Mouse (Mus musculus): ENCODE measurements around the gene Ints6l. TPM values are rescaled to one million over a fixed set of nuclear protein-coding genes. Genes with fewer than 3 reads are reported as not detected.

Ints6l gene
- total and polyA plus RNA-seq, 3 experiments: 6.3 to 178 (median 143) TPM

- Histone ChIP-seq H3K27me3 (ENCODE audit: insufficient read depth, low read length) (no peaks in the 10 kb centered on the region), H3K9me3 (replicated peaks) (no peaks in the 10 kb centered on the region), H3K4me3 (ENCODE audit: low read depth, low read length) (no peak overlapping the region), H3K4me1 (ENCODE audit: insufficient read depth, low read depth, low read length) (peaks cover 55% of the 10 kb centered on the region), H3K36me3 (replicated peaks) (peaks cover 24% of the 10 kb centered on the region)
- ATAC-seq (ENCODE audit: extremely low read depth, insufficient number of reproducible peaks, low FRiP score, poor library complexity, severe bottlenecking) (no peak), DNase-seq (ENCODE audit: low spot score) (no peak)
- TF ChIP-seq GATA2 (IDR thresholded peaks at IDR 0.05; ENCODE audit: borderline replicate concordance, low read depth, low read length): no peak
- no peak for TF ChIP-seq CTCF (IDR thresholded peaks at IDR 0.05; ENCODE audit: low read depth, low read length)
- no peak for TF ChIP-seq GATA1 (IDR thresholded peaks at IDR 0.05; ENCODE audit: borderline replicate concordance, low read length)
Observed at GRCm38 (mm10) chrX:56462020-56462933, 7.6 kb downstream of the Ints6l start.

GRCm38 (mm10) chrX:56464906-56465305, 10.2 kb downstream of the Ints6l start:
- ATAC-seq (ENCODE audit: extremely low read depth, insufficient number of reproducible peaks, low FRiP score, poor library complexity, severe bottlenecking): peak; percentile 96
- no peaks in the 10 kb centered on the region for H3K27me3 ChIP-seq (ENCODE audit: insufficient read depth, low read length)
- H3K36me3 ChIP-seq (replicated peaks): peaks cover 36% of the 10 kb centered on the region
- TF ChIP-seq TAL1 (conservative IDR thresholded peaks at IDR 0.05; ENCODE audit: low read depth, low read length): peak; percentile 58; the same call in 1 of the 2 replicates
- TF ChIP-seq GATA2 (IDR thresholded peaks at IDR 0.05; ENCODE audit: borderline replicate concordance, low read depth, low read length): no peak
- H3K4me3 ChIP-seq (ENCODE audit: low read depth, low read length): no peak overlapping the region
- no peaks in the 10 kb centered on the region for H3K9me3 ChIP-seq (replicated peaks)
- peaks cover 62% of the 10 kb centered on the region for H3K4me1 ChIP-seq (ENCODE audit: insufficient read depth, low read depth, low read length)
- DNase-seq (ENCODE audit: low spot score): no peak

DNA sequence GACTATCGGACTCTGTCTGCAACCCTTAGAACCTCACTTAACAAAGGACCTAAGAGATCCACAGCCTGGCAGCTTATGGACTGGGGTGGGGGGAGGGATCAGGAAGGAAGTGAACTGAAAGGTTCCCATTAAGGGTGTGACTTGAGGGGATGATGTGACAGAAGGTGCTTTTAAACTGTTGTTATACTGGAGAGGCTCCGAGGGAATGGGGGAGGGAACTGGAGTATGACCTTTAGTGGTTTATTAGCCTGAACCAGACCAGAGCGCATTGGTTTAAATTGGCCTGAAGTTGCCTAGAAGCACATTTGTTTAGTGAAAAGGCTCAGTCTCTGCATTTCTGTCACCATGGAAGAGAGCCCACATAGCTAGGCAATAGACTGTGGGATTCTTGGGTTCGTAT, 13.0 kb downstream of the Ints6l start:
- no peak for TF ChIP-seq CTCF (IDR thresholded peaks at IDR 0.05; ENCODE audit: low read depth, low read length)
- TF ChIP-seq GATA1 (IDR thresholded peaks at IDR 0.05; ENCODE audit: borderline replicate concordance, low read length): no peak
- TF ChIP-seq GATA2 (IDR thresholded peaks at IDR 0.05; ENCODE audit: borderline replicate concordance, low read depth, low read length): no peak
- TF ChIP-seq TAL1 (conservative IDR thresholded peaks at IDR 0.05; ENCODE audit: low read depth, low read length): no peak
- no peak for TF ChIP-seq POLR2AphosphoS5 (IDR thresholded peaks at IDR 0.05; ENCODE audit: insufficient replicate concordance, low read depth, low read length)
- peaks cover 40% of the 10 kb centered on the region for H3K4me1 ChIP-seq (ENCODE audit: insufficient read depth, low read depth, low read length)
- H3K27me3 ChIP-seq (ENCODE audit: insufficient read depth, low read length): no peaks in the 10 kb centered on the region
- no peak for DNase-seq (ENCODE audit: low spot score)
- peaks cover 38% of the 10 kb centered on the region for H3K36me3 ChIP-seq (replicated peaks)
- no peak overlapping the region for H3K4me3 ChIP-seq (ENCODE audit: low read depth, low read length)
- no peak for ATAC-seq (ENCODE audit: extremely low read depth, insufficient number of reproducible peaks, low FRiP score, poor library complexity, severe bottlenecking)
- H3K9me3 ChIP-seq (replicated peaks): no peaks in the 10 kb centered on the region

DNA sequence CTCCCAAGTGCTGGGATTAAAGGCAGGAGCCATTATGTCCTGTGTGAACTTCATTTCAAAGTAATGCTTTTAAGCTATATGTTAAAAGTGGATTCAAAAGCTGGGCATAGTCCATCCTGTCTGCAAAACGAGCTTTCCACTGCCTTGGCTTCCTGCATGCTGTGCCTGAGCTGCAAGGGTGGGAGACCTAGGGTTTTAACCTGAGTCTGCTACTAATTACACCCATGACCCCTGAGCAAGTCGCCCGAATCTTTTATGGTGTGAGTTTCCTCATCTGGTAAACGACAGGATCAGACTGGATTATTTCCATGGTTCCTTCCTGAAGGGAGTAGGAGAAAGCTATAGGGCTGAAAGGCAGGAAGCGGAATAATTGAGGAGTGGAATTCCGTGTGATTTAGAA, 13.8 kb downstream of the Ints6l start:
- H3K9me3 ChIP-seq (replicated peaks): no peaks in the 10 kb centered on the region
- no peak for DNase-seq (ENCODE audit: low spot score)
- H3K36me3 ChIP-seq (replicated peaks): peaks cover 37% of the 10 kb centered on the region
- TF ChIP-seq TAL1 (conservative IDR thresholded peaks at IDR 0.05; ENCODE audit: low read depth, low read length): no peak
- TF ChIP-seq GATA1 (IDR thresholded peaks at IDR 0.05; ENCODE audit: borderline replicate concordance, low read length): no peak
- TF ChIP-seq GATA2 (IDR thresholded peaks at IDR 0.05; ENCODE audit: borderline replicate concordance, low read depth, low read length): no peak
- TF ChIP-seq POLR2AphosphoS5 (IDR thresholded peaks at IDR 0.05; ENCODE audit: insufficient replicate concordance, low read depth, low read length): no peak
- no peak for TF ChIP-seq CTCF (IDR thresholded peaks at IDR 0.05; ENCODE audit: low read depth, low read length)
- ATAC-seq (ENCODE audit: extremely low read depth, insufficient number of reproducible peaks, low FRiP score, poor library complexity, severe bottlenecking): no peak
- H3K4me3 ChIP-seq (ENCODE audit: low read depth, low read length): no peak overlapping the region
- no peaks in the 10 kb centered on the region for H3K27me3 ChIP-seq (ENCODE audit: insufficient read depth, low read length)
- H3K4me1 ChIP-seq (ENCODE audit: insufficient read depth, low read depth, low read length): peaks cover 35% of the 10 kb centered on the region

GRCm38 (mm10) chrX:56474035-56474434, 19.4 kb downstream of the Ints6l start:
- no peaks in the 10 kb centered on the region for H3K9me3 ChIP-seq (replicated peaks)
- no peaks in the 10 kb centered on the region for H3K4me1 ChIP-seq (ENCODE audit: insufficient read depth, low read depth, low read length)
- peaks cover 24% of the 10 kb centered on the region for H3K36me3 ChIP-seq (replicated peaks)
- no peaks in the 10 kb centered on the region for H3K27me3 ChIP-seq (ENCODE audit: insufficient read depth, low read length)
- DNase-seq (ENCODE audit: low spot score): no peak
- ATAC-seq (ENCODE audit: extremely low read depth, insufficient number of reproducible peaks, low FRiP score, poor library complexity, severe bottlenecking): no peak
- H3K4me3 ChIP-seq (ENCODE audit: low read depth, low read length): no peak overlapping the region
- TF ChIP-seq GATA2 (IDR thresholded peaks at IDR 0.05; ENCODE audit: borderline replicate concordance, low read depth, low read length) (no peak), GATA1 (IDR thresholded peaks at IDR 0.05; ENCODE audit: borderline replicate concordance, low read length) (no peak), TAL1 (conservative IDR thresholded peaks at IDR 0.05; ENCODE audit: low read depth, low read length) (no peak), CTCF (IDR thresholded peaks at IDR 0.05; ENCODE audit: low read depth, low read length) (no peak), POLR2AphosphoS5 (IDR thresholded peaks at IDR 0.05; ENCODE audit: insufficient replicate concordance, low read depth, low read length) (no peak)

DNA sequence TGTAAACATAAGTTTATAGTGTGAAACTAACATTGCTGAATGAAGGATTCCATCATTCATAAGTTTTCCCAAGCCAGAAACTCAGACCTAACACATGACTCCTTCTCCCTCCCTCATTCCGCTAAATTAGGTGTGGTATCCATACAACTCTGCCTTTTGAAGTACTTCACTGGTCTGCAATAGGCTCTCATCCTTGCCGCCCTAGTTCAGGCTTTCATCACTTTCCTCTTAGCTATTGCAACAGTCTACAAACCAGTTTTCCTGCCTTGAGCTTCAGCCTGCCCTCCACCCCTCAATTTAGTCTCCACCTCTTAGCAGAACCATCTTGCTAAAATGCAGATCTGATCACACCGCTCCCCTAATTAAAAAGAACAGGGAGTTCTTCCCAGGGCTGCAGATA, 22.9 kb downstream of the Ints6l start:
- Histone ChIP-seq H3K36me3 (replicated peaks) (peaks cover 25% of the 10 kb centered on the region), H3K9me3 (replicated peaks) (no peaks in the 10 kb centered on the region), H3K4me1 (ENCODE audit: insufficient read depth, low read depth, low read length) (no peaks in the 10 kb centered on the region), H3K4me3 (ENCODE audit: low read depth, low read length) (no peak overlapping the region), H3K27me3 (ENCODE audit: insufficient read depth, low read length) (no peaks in the 10 kb centered on the region)
- DNase-seq (ENCODE audit: low spot score): no peak
- ATAC-seq (ENCODE audit: extremely low read depth, insufficient number of reproducible peaks, low FRiP score, poor library complexity, severe bottlenecking): no peak
- TF ChIP-seq CTCF (IDR thresholded peaks at IDR 0.05; ENCODE audit: low read depth, low read length): no peak
- no peak for TF ChIP-seq GATA1 (IDR thresholded peaks at IDR 0.05; ENCODE audit: borderline replicate concordance, low read length)
- TF ChIP-seq GATA2 (IDR thresholded peaks at IDR 0.05; ENCODE audit: borderline replicate concordance, low read depth, low read length): no peak
- TF ChIP-seq POLR2AphosphoS5 (IDR thresholded peaks at IDR 0.05; ENCODE audit: insufficient replicate concordance, low read depth, low read length): no peak
- TF ChIP-seq TAL1 (conservative IDR thresholded peaks at IDR 0.05; ENCODE audit: low read depth, low read length): no peak

Data from G1E (cell line).